Mouse (Mus musculus): Measurements from ENCODE around the gene Fn1. TPM values are rescaled to one million over a fixed set of nuclear protein-coding genes. Genes with fewer than 3 reads are reported as not detected.

The Fn1 gene
- total and polyA plus RNA-seq, 3 experiments = 40.5 to 95.9 (median 58.2) TPM

DNA sequence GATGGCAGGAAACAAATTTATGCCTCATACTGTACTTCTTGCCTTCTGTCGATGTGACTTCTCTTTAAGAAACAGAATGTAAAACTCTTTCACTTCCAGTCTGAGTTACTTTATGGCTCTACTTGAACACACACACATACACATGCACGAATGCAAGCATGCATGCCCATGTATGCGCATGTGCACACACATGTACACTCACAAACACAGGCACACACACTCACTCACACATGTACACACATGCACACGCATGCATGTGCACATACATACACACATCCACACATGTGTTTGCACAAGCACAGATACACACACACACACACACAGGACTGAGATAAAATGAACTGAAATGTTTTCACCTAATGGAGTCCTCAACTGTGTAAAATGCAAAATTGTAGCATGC, 16.3 kb downstream of the Fn1 start:
- no peaks in the 10 kb centered on the region for H3K36me3 ChIP-seq (ENCODE audit: control insufficient read depth, insufficient read depth, low read length)
- no peak overlapping the region for H3K27ac ChIP-seq
- no peaks in the 10 kb centered on the region for H3K79me2 ChIP-seq (replicated peaks; ENCODE audit: control insufficient read depth, insufficient read depth, low read length)
- intact Hi-C loops (cut with DNase I) = no loop called here
- no peaks in the 10 kb centered on the region for H3K4me1 ChIP-seq (ENCODE audit: control insufficient read depth, insufficient read depth, low read length)
- H3K9ac ChIP-seq (ENCODE audit: low read depth, low read length) = no peak overlapping the region
- no peak overlapping the region for H3K4me3 ChIP-seq
- no peak for DNase-seq
- TF ChIP-seq EP300 (IDR thresholded peaks at IDR 0.05; ENCODE audit: insufficient read depth, low read depth, low read length) (no peak), POLR2A (IDR thresholded peaks at IDR 0.05; ENCODE audit: insufficient read depth, low read depth, low read length) (no peak), CTCF (IDR thresholded peaks at IDR 0.05) (no peak)
- no peaks in the 10 kb centered on the region for H3K27me3 ChIP-seq (ENCODE audit: control insufficient read depth, insufficient read depth, low read length)
- WGBS = 91% methylated on average over 4 of the region's 4 CpGs

DNA sequence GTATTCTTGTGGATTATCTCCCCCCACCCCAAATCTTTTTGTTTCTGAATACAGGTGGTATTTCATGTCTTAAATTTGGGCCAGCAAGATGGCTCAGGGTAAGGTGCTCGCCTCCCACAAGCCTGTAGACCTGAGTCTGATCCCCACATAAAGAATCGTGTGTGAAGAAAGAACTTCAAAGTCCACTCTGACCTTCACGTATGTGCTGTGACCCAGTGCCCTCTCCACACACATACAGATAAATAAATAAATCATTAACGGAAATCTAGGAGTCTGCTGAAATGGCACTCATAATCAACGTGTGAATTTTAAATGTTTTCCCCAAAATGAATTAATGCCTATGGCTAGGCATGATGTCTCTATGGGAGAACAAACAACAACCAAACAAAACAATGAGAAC, 16.9 kb downstream of the Fn1 start:
- H3K79me2 ChIP-seq (replicated peaks; ENCODE audit: control insufficient read depth, insufficient read depth, low read length) = no peaks in the 10 kb centered on the region
- no peak overlapping the region for H3K27ac ChIP-seq
- no peak overlapping the region for H3K9ac ChIP-seq (ENCODE audit: low read depth, low read length)
- no peak for DNase-seq
- H3K27me3 ChIP-seq (ENCODE audit: control insufficient read depth, insufficient read depth, low read length) = no peaks in the 10 kb centered on the region
- WGBS = 89% methylated on average over 5 of the region's 5 CpGs
- no peak overlapping the region for H3K4me3 ChIP-seq
- intact Hi-C loops (cut with DNase I) = no loop called here
- no peaks in the 10 kb centered on the region for H3K36me3 ChIP-seq (ENCODE audit: control insufficient read depth, insufficient read depth, low read length)
- TF ChIP-seq EP300 (IDR thresholded peaks at IDR 0.05; ENCODE audit: insufficient read depth, low read depth, low read length) = no peak
- TF ChIP-seq CTCF (IDR thresholded peaks at IDR 0.05) = no peak
- no peak for TF ChIP-seq POLR2A (IDR thresholded peaks at IDR 0.05; ENCODE audit: insufficient read depth, low read depth, low read length)
- no peaks in the 10 kb centered on the region for H3K4me1 ChIP-seq (ENCODE audit: control insufficient read depth, insufficient read depth, low read length)

DNA sequence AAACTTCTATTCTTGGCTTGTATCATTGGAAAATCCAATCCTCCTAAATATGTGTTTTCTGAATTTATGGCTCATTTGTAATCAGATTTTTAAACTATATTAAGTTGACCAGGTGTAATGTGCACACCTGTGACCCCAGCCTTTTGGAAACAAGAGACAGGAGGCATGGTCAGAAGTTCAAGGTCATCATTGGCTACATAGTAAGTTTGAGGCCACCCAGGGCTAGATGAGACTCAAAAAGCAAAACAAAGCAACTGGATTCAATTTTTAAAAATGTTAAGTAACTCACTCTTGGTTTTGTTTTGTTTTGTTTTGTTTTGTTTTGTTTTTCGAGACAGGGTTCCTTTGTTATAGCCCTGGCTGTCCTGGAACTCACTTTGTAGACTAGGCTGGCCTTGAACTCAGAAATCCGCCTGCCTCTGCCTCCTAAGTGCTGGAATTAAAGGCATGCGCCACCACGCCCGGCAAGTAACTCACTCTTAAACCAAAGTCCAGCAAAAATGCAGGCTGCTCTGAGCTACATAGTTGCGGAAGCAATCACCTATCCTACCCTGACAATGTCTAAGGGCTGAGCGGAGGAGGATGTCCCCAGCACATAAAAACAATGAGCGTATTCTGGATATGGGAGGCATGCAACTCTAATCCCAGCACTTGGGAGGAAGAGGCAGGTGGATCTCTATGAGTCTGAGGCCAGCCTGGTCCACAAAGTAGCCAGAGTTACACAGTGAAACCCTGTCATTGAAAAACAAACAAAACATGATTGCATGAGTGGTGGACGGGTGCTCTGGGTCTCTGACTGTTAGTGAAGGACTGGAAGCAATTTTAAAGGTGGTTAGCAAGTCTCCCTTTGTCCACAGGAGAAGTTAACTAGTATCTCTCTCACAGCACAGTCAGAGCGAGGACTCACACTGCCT, 17.6 kb downstream of the Fn1 start:
- Histone ChIP-seq H3K79me2 (replicated peaks; ENCODE audit: control insufficient read depth, insufficient read depth, low read length) (no peaks in the 10 kb centered on the region), H3K27ac (no peak overlapping the region), H3K4me3 (no peak overlapping the region), H3K27me3 (ENCODE audit: control insufficient read depth, insufficient read depth, low read length) (no peaks in the 10 kb centered on the region), H3K36me3 (ENCODE audit: control insufficient read depth, insufficient read depth, low read length) (no peaks in the 10 kb centered on the region), H3K4me1 (ENCODE audit: control insufficient read depth, insufficient read depth, low read length) (no peaks in the 10 kb centered on the region), H3K9ac (ENCODE audit: low read depth, low read length) (no peak overlapping the region)
- WGBS = 93% methylated on average over 10 of the region's 10 CpGs
- intact Hi-C loops (cut with DNase I) = no loop called here
- DNase-seq = no peak
- TF ChIP-seq CTCF (IDR thresholded peaks at IDR 0.05) (no peak), EP300 (IDR thresholded peaks at IDR 0.05; ENCODE audit: insufficient read depth, low read depth, low read length) (no peak), POLR2A (IDR thresholded peaks at IDR 0.05; ENCODE audit: insufficient read depth, low read depth, low read length) (no peak)

DNA sequence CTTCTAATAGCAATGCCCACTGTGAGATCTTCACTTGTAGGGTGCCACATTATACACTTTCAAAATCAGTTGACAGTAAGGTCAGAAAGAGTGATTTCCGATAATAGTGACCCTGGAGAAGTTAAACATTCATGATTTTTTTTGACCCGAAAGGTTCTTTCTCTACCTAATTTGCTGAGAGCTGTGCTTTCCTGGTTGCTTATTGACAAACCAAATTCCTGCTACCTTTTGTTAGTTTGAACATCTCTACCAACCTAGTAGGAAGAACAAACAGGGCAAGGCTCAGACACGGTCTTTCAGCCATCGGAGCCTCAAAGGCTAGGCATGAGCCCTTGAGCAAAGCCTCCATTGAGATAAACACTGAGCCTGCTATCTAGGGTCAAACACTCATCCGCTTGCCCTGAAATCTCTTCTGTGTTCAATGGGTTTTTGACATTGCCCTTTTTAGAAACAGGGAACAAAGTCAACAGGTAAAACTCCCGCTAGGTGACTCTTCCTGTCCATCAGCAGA, 18.5 kb downstream of the Fn1 start:
- H3K36me3 ChIP-seq (ENCODE audit: control insufficient read depth, insufficient read depth, low read length) = no peaks in the 10 kb centered on the region
- 82% methylated on average over 6 of the region's 6 CpGs for WGBS

DNA sequence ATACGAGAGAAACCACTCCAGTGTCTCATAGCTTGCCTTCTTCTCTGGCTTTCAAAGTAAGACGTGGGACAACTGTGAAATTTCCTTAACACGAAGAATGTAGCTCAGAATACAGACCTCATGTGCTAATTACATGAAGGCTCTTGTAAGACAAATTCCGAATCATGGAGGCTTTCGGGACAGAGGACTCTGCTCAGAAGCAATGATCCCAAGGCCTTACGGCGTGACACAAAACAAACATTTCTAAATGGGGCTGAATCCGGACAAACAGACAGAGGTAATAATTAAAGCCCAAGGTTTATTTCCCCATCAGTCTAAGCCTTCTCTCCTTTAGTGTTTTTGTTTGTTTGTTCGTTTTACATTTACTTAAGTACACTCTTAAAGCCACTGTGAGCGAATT, 20.6 kb downstream of the Fn1 start:
- Histone ChIP-seq H3K9ac (ENCODE audit: low read depth, low read length) (no peak overlapping the region), H3K27ac (no peak overlapping the region), H3K4me3 (no peak overlapping the region), H3K36me3 (ENCODE audit: control insufficient read depth, insufficient read depth, low read length) (no peaks in the 10 kb centered on the region), H3K27me3 (ENCODE audit: control insufficient read depth, insufficient read depth, low read length) (no peaks in the 10 kb centered on the region), H3K4me1 (ENCODE audit: control insufficient read depth, insufficient read depth, low read length) (no peaks in the 10 kb centered on the region), H3K79me2 (replicated peaks; ENCODE audit: control insufficient read depth, insufficient read depth, low read length) (no peaks in the 10 kb centered on the region)
- TF ChIP-seq EP300 (IDR thresholded peaks at IDR 0.05; ENCODE audit: insufficient read depth, low read depth, low read length) (no peak), POLR2A (IDR thresholded peaks at IDR 0.05; ENCODE audit: insufficient read depth, low read depth, low read length) (no peak), CTCF (IDR thresholded peaks at IDR 0.05) (no peak)
- 92% methylated on average over 10 of the region's 10 CpGs for WGBS
- DNase-seq = no peak
- intact Hi-C loops (cut with DNase I) = no loop called here

More for the DNA sequence above, 18.5 kb downstream of the Fn1 start:
- no peaks in the 10 kb centered on the region for H3K27me3 ChIP-seq (ENCODE audit: control insufficient read depth, insufficient read depth, low read length)
- TF ChIP-seq POLR2A (IDR thresholded peaks at IDR 0.05; ENCODE audit: insufficient read depth, low read depth, low read length) (no peak), EP300 (IDR thresholded peaks at IDR 0.05; ENCODE audit: insufficient read depth, low read depth, low read length) (no peak), CTCF (IDR thresholded peaks at IDR 0.05) (no peak)
- no peak overlapping the region for H3K27ac ChIP-seq
- no peak overlapping the region for H3K4me3 ChIP-seq
- no peak for DNase-seq
- intact Hi-C loops (cut with DNase I) = no loop called here
- no peak overlapping the region for H3K9ac ChIP-seq (ENCODE audit: low read depth, low read length)
- no peaks in the 10 kb centered on the region for H3K4me1 ChIP-seq (ENCODE audit: control insufficient read depth, insufficient read depth, low read length)
- H3K79me2 ChIP-seq (replicated peaks; ENCODE audit: control insufficient read depth, insufficient read depth, low read length) = no peaks in the 10 kb centered on the region

DNA sequence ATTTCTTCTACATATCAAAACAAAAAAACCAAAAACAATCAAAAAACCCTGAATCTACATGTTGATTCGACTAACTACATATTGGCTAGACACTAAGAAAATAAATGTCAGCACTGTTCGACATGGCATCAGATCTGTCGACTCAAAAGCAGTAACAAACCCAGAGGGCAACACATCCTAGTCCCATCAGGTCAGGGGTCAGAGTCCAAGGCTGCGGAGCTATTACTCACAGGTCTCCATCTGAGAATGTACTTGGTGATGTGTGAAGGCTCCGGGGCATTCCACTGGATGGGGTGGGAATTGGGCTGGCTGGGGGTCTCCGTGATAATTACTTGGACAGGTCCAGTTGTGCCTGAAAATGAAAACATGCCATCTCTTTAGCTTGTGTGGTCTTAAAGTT, 21.2 kb downstream of the Fn1 start:
- no peak overlapping the region for H3K4me3 ChIP-seq
- H3K36me3 ChIP-seq (ENCODE audit: control insufficient read depth, insufficient read depth, low read length) = no peaks in the 10 kb centered on the region
- H3K27ac ChIP-seq = no peak overlapping the region
- intact Hi-C loops (cut with DNase I) = no loop called here
- no peaks in the 10 kb centered on the region for H3K27me3 ChIP-seq (ENCODE audit: control insufficient read depth, insufficient read depth, low read length)
- 87% methylated on average over 6 of the region's 6 CpGs for WGBS
- no peak overlapping the region for H3K9ac ChIP-seq (ENCODE audit: low read depth, low read length)
- DNase-seq = no peak
- no peaks in the 10 kb centered on the region for H3K79me2 ChIP-seq (replicated peaks; ENCODE audit: control insufficient read depth, insufficient read depth, low read length)
- no peaks in the 10 kb centered on the region for H3K4me1 ChIP-seq (ENCODE audit: control insufficient read depth, insufficient read depth, low read length)
- TF ChIP-seq EP300 (IDR thresholded peaks at IDR 0.05; ENCODE audit: insufficient read depth, low read depth, low read length) = no peak
- TF ChIP-seq POLR2A (IDR thresholded peaks at IDR 0.05; ENCODE audit: insufficient read depth, low read depth, low read length) = no peak
- TF ChIP-seq CTCF (IDR thresholded peaks at IDR 0.05) = no peak

Measured in heart, adult 2 months (tissue).